Mouse (Mus musculus) kidney, adult 18-20 months (tissue): Measurements from ENCODE around the gene Hspb9.

Experiments
- DNase-seq: peaks from one replicate; pipeline ENCODE4 v3.0.0; 2021

The Hspb9 gene

GRCm38 (mm10) chr11:100735134-100735865 is 21.6 kb downstream of the Hspb9 start:
- no peak for DNase-seq

- no peak for DNase-seq
Measured at GRCm38 (mm10) chr11:100735954-100736745, 22.5 kb downstream of the Hspb9 start.

- DNase-seq: no peak
Measured at GRCm38 (mm10) chr11:100736746-100737080, 23.1 kb downstream of the Hspb9 start.

DNA sequence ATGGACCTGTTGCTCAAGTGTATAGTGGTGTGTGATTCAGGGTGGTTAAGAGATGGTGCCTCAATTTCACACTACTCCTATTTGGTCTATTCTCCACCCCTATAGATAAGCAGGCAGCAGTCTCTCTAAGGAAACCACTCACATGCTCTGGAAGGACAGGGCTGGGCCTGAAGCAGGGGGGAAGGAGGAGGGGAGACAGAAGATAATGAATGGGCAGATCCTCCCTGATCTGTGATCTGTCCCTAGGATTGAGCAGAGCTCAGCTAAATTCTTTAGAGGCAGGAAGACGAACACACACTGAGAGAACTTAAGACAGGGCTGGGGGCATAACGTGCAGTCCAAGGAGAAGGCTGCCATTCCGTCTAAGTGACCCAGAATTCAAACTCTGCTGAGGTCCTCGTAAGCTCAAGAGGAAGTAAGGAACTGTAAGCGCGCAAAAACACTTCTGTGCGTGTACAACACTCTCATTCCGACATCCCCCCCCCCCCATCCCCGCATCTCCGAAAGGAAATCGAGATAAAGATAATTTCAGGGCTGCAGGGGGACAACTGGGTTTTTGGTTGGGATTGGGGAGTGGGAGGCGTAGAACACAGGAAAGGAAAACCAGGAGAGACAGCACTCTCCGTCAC is 23.6 kb downstream of the Hspb9 start:
- no peak for DNase-seq

DNA sequence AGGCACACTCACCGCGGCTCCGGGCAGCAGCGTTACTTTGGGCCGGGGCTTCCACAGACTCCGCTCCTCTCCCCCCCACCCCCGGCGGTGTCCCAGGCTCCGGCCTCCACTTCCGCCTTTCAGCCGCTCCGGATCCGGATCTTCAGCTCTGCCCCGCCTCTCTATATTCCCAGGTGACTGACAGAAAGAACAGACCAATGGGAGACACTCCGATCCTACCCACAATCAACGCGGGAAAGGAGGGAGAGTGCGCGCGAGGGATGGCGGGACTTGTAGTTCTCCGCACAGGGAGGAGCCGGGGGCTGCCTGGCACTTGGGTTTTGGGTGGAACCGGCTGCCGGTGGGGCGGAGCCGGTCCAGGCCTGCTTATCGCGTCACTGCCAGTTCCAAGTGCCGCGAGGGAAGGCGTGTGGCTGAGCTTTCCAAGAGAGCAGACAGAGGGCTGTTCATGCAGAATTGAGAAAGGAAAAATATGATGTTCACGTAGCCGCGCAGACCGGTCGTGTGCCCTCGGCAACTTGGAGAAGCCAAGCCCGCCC is 24.5 kb downstream of the Hspb9 start, which contains the start of gene Rab5c:
TSS of gene Rab5c (minus strand) at position 150 of the 539 bp plus-strand sequence.
- peak; percentile 98 for DNase-seq

GRCm38 (mm10) chr11:100738749-100739148 is 25.1 kb downstream of the Hspb9 start:
- no peak for DNase-seq

DNA sequence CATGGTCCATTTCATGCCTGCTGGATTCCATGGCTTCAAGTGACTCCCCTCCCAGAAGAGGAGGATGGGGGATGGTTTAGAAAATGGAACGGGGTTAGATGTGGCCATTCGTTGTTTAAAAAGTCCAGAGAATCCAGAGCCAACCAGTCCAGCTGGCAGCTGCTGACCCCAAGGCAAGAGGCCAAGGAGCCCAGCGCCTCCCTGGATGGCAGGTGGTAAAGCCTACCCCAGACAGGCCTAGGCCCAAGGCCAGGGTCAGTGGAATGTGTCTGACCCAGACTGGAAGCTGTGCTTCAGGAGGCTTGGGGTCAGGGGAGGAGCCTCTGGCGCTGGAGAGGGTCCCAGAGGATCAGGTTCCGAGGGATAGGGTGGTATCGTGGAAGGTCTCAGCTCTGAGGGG is 27.7 kb downstream of the Hspb9 start:
- peak; percentile 73 for DNase-seq

GRCm38 (mm10) chr11:100745085-100745484 is 31.4 kb downstream of the Hspb9 start:
- peak; percentile 52 for DNase-seq

DNA sequence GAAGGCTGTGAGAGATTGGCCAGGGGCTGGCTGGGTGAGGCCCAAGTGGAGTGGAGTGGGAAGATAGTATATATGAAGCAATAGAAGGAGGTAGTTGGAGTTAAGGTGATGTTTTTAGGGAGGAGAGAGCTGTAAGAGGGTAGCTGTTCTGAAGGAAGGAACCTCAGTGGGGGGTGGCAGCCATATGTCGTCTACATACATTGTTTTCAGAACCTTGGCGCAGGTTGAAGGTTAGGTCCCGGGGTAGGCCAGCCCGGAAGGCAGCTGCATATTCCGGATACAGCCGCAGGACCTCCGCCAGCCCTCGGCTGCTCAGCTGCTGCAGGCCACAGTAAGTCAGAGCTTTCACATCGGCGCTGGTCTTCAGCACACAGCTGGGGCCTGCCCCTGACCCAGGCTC is 32.9 kb downstream of the Hspb9 start:
- DNase-seq: no peak

GRCm38 (mm10) chr11:100747114-100747513 is 33.5 kb downstream of the Hspb9 start:
- DNase-seq: no peak

GRCm38 (mm10) chr11:100748620-100749019 is 35.0 kb downstream of the Hspb9 start:
- no peak for DNase-seq

DNA sequence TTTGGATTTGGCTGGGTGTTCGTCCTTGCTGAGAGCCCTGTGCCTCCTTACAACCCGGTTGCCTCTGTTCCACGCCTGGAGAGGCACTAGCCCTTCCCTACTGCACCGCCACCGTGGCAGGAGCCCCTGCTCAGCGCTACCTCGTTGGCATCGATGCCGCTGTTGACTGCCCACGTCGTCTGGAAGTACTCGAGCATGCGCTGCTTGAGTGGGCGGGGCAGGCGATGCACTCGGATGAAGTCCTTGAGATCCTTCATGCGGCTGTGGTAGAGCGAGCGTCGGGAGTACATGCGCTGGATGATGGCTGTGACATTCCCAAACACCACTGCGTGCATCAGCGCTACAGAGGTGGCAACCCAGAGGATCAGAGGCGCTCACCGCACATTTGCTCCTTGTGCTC is 35.8 kb downstream of the Hspb9 start:
- DNase-seq: no peak

GRCm38 (mm10) chr11:100750127-100750526 is 36.5 kb downstream of the Hspb9 start:
- no peak for DNase-seq

DNA sequence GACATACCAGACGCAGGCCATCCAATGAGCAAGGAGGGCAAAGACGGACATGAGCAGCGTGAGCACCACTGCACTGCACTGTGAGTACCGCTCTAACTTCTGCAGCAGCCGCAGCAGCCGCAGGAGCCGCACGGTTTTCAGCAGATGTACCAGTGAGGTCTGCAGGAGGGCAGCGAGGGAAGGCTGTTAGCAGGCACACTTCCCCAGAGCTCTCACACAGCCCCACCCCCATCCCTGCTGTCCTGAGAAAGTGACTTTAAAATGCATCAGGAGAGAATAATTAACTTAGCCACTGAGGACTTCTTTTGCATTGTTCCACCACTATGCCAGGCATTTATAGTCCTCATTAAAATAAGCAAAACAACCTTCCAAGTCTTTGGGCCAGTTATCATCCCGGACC is 38.6 kb downstream of the Hspb9 start:
- DNase-seq: no peak

DNA sequence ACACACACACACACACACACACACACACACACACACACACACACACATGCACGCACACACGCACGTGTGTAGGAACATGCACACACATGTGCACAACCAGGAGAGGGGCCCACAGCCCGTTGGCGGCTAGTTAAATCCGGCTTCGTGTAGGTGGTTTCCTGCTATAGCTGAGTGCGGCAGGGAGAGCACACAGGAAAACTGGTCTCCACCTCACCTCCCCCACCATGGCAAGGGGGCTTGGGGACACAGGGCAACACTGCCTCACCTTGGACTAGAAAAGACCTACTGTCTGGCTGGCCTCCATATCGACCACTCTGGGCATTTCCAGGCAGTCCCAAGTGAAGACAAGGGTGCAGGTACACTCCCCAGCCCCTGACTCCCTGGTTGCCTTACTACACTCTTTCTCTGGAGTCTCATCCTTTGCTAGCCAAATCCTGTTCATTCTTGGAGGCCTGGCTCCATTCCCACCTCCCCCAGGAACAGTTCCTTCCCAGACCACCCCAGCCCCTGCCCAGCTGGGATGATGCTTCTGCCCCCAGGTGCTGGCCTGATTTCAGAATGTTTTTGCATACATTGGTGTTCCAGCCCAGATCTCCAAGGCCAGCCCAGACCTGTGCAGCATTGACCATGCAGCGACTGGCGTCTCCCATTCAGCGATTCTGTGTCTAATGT is 40.5 kb downstream of the Hspb9 start:
- DNase-seq: no peak

- DNase-seq: no peak
Measured at GRCm38 (mm10) chr11:100754693-100755057, 41.0 kb downstream of the Hspb9 start.

DNA sequence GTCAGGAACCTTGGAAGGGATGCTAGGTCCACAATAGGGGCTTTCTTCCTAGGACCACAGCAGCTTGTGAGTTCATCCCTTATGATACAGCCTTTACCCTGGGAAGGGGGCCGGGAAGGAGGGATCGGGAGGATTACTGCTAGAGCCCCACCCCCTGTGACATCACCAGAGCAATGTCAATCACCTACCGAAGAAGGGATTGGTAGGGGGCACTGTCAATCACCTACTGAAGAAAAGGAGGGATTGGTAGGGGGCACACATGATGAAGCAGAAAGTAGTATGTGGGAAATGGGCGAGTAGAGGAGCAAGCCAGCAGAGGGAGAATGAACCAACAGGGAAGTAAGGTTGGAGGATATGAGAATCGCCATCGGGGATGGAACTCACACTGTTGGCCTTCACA is 42.8 kb downstream of the Hspb9 start:
- no peak for DNase-seq

DNA sequence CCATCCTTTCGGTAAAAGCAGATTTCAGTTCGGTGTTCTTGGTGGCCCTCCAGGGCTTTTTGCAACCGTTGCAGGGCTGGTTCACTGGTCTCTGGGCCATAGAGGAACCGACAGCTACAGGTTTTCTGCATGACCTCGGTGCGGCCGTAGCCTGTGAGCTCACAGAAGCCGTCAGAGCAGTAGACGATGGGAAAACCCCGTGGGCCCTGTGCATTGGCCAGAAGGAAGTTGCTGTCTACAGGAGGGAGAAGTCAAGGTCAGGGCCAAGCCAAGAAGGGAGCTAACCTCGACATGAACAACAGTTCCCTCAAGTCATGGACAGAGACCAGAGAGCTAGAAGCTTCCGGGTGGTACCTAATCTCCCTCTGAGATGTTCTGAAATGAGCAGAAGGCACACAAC is 43.9 kb downstream of the Hspb9 start:
- DNase-seq: no peak

DNA sequence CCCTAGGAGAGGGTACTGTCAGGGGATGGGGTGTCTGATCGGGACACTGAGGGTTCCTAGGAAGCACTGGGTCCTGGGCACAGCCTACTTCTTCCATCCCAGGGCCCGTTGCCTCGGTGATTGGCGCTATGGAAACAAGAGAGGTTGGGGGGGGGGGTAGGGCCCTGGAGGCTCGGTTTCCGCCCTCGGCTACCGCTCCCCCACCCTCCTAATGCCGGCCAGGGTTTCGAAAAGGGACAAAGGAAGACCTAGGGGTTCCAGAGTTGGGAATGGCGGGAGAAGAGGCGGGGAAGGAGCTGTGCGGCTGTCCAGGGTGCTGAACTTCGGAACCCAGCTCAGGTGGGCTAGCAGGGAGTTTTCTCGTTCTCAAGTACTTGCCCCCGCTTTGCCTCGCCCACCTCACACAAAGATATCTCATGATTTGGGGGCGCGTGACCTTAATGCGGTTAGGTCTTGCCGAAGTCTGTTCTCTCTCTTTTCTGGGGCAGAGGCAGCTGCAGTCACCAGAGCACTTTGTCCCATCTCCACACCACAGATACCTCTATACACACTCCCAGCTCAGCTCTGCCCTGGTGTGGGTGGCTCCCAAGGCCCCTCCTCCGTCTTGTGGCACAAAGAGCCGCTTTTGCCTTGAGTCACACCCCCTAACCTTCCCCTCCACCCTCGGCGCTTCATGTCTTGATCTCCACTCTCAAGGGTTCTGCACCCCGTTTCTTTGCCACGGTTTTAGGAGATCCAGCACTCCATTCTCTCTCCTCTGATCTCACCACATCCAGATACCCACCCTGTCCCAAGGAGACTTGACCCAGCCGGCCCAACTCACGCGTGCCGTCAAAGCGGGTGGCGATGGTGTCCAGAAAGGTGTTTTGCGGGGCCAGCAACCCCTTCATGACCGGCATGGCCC is 45.3 kb downstream of the Hspb9 start:
- peak; percentile 59 for DNase-seq

DNA sequence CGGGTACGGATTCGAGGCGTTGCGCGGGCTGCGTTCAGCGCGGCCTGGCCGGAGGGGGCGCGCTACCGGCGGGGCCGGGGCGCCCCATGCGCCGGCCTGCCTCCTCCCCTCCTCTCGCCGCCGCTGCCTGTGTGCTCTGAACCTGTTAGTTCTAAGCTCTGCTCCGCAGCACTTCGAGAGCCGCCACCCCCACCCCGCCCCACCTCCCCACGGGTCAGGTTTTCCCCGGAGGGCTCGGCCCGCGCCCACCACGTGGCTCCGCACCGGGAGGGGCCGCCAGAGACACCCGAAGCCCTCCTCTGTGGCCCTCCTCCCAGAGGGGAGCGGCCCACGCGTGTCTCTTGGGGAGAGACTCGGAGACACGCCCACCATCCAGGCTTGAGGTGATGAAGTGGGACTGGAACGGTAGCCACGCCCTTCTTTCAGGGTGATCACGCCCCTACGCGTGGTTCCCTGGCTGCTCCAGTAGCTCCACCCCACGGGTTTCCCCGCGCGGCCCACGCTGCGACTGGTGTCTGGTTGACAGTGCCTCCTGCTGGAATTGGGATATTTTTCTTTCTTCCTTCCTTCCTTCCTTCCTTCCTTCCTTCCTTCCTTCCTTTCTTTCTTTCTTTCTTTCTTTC is 46.1 kb downstream of the Hspb9 start, which contains the start of gene Kcnh4:
TSS of gene Kcnh4 (minus strand) at position 332 of the 623 bp plus-strand sequence.
- DNase-seq: peak; percentile 13

DNA sequence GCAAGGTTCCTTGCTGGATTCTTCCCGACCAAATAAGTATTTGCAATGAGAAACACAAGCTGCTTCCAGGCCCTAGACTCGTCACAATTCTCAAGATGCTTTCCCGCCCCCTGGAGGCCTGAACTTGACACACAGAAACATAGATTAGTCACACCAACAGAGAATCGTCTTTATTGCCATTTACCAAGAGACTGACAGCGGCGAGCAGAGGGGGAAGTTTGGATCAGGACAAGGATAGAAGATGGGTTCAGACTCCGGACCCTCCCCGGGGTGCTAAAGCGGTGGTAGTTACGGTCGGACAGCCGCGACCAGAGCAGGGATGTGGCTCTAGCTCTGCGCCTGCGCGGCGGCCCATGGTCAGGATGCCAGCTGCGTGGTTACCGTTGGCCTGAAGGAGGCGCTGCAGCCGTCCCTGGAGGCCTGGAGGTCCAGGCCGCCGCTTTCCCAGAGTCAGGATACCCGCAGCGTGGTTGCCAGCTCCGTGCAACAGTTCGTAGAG is 47.9 kb downstream of the Hspb9 start:
- DNase-seq: peak; percentile 89
